Mouse (Mus musculus) heart, adult 2 months (tissue): Measurements from ENCODE around the gene Zfp37.

Source experiments
- CTCF ChIP-seq: fragments of 200-600 bp; IDR thresholded peaks from 2 replicates; pipeline ENCODE4 v1.8.1; 2022; ENCODE audit warnings: antibody characterized with exemption, mild to moderate bottlenecking, moderate library complexity
- EP300 ChIP-seq: fragments of 200-500 bp; IDR thresholded peaks from 2 replicates; pipeline ENCODE4 v1.6.1; 2011; ENCODE audit warnings: low read depth, low read length, control low read depth; ENCODE audit not compliant: insufficient read depth
- POLR2A ChIP-seq: fragments of 200-500 bp; IDR thresholded peaks from 2 replicates; pipeline ENCODE4 v1.6.1; 2011; ENCODE audit warnings: mild to moderate bottlenecking, low read depth, low read length, control low read depth; ENCODE audit not compliant: insufficient read depth

- TF ChIP-seq CTCF (no peak), EP300 (no peak), POLR2A (no peak)
These were observed 41.8 kb upstream of the Zfp37 start for GRCm38 (mm10) chr4:62272696-62273095.
